Mouse (Mus musculus): Measurements from ENCODE around the gene Micall2. TPM values are rescaled to one million over a fixed set of nuclear protein-coding genes. Genes with fewer than 3 reads are reported as not detected.

Micall2 gene
- total RNA-seq, 4 experiments from 2014 or later, result 1.3 to 2.6 (median 1.9) TPM

GRCm38 (mm10) chr5:139681832-139682630 lies 54.1 kb downstream of the Micall2 start:
- DNase-seq (ENCODE audit: low spot score), result no peak

GRCm38 (mm10) chr5:139675707-139675967 lies 60.5 kb downstream of the Micall2 start:
- no peak for DNase-seq (ENCODE audit: low spot score)

DNA sequence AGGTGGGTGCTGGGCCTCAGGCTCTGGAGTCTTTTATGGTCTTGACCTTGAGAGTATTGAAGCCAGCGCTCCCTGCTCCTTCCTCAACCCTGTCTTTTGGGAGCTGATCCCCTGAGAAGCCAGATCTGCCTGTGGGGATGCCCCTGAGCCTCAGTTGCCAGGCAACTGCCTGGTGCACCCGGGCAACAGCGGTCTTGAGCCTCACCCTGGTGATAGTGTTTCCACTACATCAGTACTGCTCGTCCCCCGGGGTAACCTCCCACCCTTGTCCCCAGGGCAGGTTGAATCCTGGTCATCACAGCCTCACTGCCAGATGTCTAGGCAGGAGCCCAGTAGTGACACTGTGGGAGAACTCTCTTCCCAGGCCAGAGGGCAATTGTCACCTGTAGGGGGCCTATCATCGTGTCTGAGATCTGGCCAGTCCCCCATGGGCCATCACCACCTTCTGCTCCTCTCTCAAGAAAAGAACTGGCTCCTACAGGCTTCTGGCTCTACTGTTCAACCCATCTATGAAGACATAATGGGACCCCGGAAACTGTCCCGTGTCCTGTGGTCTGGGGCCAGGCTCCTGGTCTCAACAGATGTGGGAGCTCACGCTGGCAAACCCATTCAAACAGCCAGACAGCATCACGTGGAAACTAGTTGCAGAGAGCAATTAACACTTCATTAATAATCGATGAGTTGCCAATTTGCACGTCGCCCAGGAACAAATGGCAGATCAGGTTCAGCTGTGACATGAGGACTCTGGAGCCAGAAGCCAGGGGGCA lies 61.0 kb downstream of the Micall2 start:
- DNase-seq (ENCODE audit: low spot score), result no peak

- no peak for DNase-seq (ENCODE audit: low spot score)
These were observed 66.8 kb downstream of the Micall2 start for GRCm38 (mm10) chr5:139669380-139669779.

DNA sequence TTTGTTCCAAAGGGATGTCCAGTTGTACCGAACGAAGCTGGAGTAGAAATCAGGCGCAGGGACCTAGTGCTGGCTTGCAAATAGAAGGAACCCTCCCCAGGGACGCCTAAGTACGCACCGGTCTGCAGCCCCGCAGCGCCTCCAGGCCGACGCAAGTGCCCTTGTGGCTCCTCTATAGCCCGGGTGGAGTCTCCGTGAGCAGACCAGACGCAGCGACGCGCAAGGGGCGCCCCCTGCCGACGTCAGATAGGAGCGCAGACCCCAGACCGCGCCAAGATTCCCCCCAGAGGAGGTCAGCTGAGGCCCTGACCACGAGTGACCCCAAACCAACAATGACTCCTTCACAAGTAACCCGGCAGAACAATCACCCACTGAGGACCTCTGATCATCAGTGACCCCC lies 67.6 kb downstream of the Micall2 start:
- DNase-seq (ENCODE audit: low spot score), result peak; percentile 33

DNA sequence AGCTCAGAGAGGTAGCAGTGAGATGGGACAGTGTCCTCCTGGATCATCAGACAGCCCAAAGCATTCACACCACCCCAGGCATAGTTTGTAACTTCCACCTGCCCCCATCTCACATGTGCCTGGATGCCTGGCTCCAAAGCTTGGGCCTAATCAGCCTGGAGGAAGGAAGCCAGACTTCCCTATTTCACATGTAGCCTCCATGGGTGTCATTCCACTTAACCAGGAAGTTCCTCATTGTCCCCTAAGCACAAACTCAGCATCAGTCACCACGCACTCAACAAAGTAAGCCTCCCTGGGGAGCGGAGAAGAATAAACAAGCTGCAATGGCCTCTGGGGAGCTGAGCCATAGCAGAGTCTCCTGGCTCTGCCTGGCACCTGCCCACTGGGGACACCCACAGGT lies 69.6 kb downstream of the Micall2 start:
- no peak for DNase-seq (ENCODE audit: low spot score)

GRCm38 (mm10) chr5:139665375-139665774 lies 70.8 kb downstream of the Micall2 start:
- DNase-seq (ENCODE audit: low spot score), result no peak

DNA sequence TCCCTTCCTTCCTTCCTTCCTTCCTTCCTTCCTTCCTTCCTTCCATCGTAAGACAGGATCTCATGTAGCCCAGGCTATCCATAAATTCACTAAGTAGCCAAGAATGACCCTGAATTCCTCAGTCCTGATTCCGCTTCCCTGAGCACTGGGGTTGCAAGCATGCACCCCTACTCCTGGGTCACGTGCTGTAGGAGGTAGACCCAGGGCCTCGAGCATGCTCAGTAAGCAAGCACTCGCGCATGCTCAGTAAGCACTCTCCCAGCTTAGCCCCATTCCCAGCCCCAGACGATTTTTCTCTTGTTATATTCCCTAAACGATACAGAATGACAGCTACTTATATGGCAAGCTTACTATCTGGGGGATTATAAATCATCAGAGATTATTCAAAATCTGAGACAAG lies 74.4 kb downstream of the Micall2 start:
- DNase-seq (ENCODE audit: low spot score), result no peak

- DNase-seq (ENCODE audit: low spot score), result no peak
These were observed 76.8 kb downstream of the Micall2 start for GRCm38 (mm10) chr5:139659307-139659706.

GRCm38 (mm10) chr5:139658865-139659264 lies 77.3 kb downstream of the Micall2 start:
- no peak for DNase-seq (ENCODE audit: low spot score)

DNA sequence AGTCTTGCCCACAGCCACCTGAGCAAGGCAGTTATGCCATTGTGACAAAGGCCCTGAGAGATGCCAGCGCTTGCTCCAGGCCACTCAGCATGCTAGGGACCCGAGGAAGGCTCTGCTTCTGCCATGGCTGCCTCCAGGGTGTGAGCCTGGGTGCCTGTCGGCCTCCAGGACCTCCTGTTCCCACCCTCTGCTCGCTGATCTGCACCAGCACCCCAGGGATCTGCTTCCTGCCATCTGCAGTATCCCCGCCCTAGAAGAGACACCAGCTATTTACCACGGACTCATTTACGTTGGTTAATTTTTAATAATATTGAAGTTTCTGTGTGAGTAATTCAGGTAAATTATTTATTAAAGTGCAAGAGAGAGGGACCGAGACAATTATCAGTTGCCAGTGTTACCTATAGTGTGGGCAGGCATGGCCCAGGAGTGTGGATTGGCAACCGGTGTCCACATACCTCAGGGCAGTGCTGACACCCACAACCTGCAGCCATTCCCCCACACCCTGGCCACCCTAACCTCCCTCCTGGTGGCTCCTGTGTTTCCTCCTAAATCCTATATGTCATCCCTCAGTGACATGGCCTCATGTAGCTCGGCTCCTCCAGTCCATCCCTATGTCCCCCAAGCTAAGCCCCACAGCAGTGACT lies 78.1 kb downstream of the Micall2 start:
- DNase-seq (ENCODE audit: low spot score), result no peak

Small RNAs within 50 kb of the gene (microRNA-seq; reads per million reads assigned to microRNA genes)
- not detected for gene Mir7037

Other genes with a start within 250 kb of the Micall2 start
- gene Uncx, start 192.8 kb downstream of the Micall2 start, total RNA-seq (2022), result not detected
- gene Ints1, start 39.3 kb upstream of the Micall2 start, total RNA-seq (2022), result 10 to 100 TPM; 39.2 to 43.9 (median 40.1) TPM
- 10 to 100 TPM; 27.3 to 35.9 (median 33.9) TPM for gene Mafk, start 55.2 kb upstream of the Micall2 start, total RNA-seq (2022)
- gene Tmem184a, start 83.6 kb upstream of the Micall2 start, total RNA-seq (2022), result under 1 TPM in 3 of 4 experiments, not detected in 1; 0.22 to 0.87 (median 0.47) TPM
- gene Gm26938, start 90.1 kb upstream of the Micall2 start, total RNA-seq (2022), result not detected
- 10 to 100 TPM in 1 of 4 experiments, 1 to 10 TPM in 3; 7.0 to 10.6 (median 9.1) TPM for gene Psmg3, start 90.5 kb upstream of the Micall2 start, total RNA-seq (2022)
- under 1 TPM in 3 of 4 experiments, not detected in 1; 0.13 to 0.43 (median 0.41) TPM for gene Elfn1, start 171.6 kb upstream of the Micall2 start, total RNA-seq (2022)

Data from heart, adult 8-10 months (tissue).